Mouse (Mus musculus): ENCODE measurements around the gene Rspo3. TPM values are rescaled to one million over a fixed set of nuclear protein-coding genes. Genes with fewer than 3 reads are reported as not detected.

The Rspo3 gene
- polyA plus RNA-seq, 1 experiment = 1.9 TPM

Other genes with a start within 250 kb of the Rspo3 start
- gene Echdc1, start 222.7 kb downstream of the Rspo3 start, polyA plus RNA-seq (2012; fragmentation: generic; extraction: Trizol) = 6.8 TPM
- 15.9 TPM for gene Rnf146, start 173.4 kb downstream of the Rspo3 start, polyA plus RNA-seq (2012; fragmentation: generic; extraction: Trizol)